Mouse (Mus musculus) heart, postnatal 14 days (tissue): ENCODE measurements at regions not wholly inside any gene's neighbourhood (a gene's known extent, or its start where the extent isn't known, plus 50 kb on each side); places are given as distances from the start of the nearest gene placed in this dataset.
"Not testable (repeated sequence)": the region's sequence is repeated elsewhere in the genome, so short reads cannot be mapped to it uniquely, and the experiment has no call there.

ENCODE experiments used
- DNase-seq, 2 experiments: peaks; one replicate each; pipeline ENCODE4 v3.0.0; 2021 to 2022
- intact Hi-C: fragments of 180-260 bp; cut with DNase I; formaldehyde crosslinking; loops from one replicate; pipeline ENCODE4 v1.15.1; 2025

- no peak for DNase-seq
These were observed 232.7 kb downstream of the Prex1 start for GRCm38 (mm10) chr2:166480883-166481282.

GRCm38 (mm10) chr2:166476953-166477352, 236.7 kb downstream of the Prex1 start:
- no peak for DNase-seq
- intact Hi-C loops: no loop called here

More at GRCm38 (mm10) chr2:166480883-166481282, 232.7 kb downstream of the Prex1 start:
- intact Hi-C loops: no loop called here

DNA sequence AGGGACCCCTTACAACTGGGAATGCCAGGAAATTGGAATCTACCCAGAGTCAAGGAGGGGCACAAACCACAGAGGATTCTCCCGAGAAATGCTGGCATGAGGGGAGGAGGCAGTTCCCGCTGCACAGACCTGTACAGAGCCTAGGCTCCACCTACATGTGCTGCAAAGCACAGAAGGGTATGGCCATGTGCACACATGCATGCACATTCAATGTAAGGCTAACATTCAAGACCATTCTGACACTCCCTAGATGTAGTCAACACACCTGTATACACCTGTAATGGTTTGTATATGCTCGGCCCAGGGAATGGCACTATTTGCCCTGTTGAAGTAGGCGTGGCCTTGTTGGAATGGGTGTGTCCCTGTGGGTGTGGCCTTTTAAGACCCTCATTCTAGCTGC, 238.0 kb downstream of the Prex1 start:
- DNase-seq: no peak
- intact Hi-C loops: no loop called here

DNA sequence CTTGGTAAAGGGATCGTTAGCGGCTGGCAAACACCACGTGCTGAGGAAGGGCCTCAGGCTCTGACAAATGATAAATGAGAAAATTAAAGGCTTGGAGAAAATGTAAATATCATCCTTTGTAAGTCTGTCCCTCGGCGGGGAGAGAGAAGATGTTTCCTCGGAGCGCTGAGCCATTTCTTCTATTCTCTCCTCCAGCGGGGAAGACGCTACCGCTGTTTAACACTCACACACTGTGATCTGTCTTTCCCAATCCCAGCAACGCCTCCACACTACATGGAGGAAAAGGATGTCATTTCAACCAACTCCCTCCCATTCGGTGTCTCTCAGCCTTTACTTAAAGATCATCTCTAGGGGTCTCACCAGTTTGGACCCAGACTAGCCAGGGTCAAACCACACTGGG, 239.0 kb downstream of the Prex1 start:
- intact Hi-C loops: no loop called here
- DNase-seq: no peak

GRCm38 (mm10) chr2:166471257-166471753, 242.3 kb downstream of the Prex1 start:
- intact Hi-C loops: no loop called here
- no peak for DNase-seq

DNA sequence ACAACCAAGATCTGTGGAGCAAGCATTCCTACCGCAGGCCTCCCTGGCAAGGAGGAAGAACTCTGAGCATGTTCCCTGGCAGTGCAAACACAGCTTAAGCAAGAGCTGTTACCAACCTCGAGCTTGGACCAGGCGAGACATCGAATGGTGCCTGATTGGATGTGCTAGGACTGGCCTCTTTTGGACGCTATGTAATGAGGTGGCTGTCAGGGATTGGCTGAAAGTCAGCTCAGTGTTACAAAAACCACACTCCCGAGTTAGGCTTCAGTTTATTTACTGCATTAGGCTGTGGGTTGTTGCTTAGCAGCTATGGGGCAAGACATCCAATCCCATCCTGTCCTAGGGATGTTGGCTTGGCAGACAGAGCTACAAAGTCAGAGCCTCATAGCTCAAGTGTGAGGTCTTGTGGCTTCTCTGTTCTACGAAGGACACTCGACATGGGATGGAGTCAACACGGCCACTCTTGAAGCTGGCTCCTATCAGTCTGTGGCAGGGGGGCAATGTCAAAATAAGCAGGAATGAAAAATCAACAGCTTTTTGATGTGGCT, 244.5 kb downstream of the Prex1 start:
- intact Hi-C loops: no loop called here
- DNase-seq: no peak

DNA sequence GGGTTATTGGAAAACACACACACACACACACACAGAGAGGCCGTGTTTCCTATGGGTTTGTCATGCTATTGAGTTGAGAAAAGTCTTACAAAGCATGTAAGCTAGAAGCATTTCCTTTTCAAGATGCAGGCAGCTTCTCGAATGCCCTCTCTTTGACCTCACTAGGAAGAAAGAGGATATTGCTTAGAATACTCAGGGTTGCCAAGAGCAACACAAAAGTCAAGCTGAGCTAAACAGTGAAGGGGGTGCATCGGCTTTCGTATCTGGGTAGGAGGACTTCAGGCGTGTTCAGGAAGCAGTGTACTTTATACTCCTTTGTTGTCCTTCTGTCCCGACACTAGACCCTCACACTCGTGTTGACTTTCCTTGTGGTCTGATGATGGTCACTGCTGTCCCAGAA, 246.5 kb downstream of the Prex1 start:
- intact Hi-C loops: no loop called here
- no peak for DNase-seq

DNA sequence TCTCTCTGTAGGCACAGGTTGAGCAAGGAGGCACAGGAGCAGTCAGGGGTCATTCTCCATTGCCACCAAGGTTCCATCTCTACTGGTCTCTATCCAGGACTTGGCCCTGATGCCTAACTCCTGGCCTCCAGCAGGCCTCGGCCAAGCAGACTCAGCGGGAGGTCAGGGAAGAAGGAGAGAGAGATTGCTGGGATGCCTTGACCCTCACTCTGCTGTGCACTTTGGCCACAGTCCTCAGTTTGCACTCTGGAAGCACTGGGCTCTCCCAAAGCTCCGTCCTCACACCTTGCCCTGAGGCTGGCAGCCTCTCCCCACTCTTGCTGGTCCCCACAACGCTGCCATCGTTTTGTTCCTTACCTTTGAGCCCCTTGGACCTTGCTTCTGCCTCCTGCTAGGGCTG, 248.1 kb downstream of the Prex1 start:
- DNase-seq: no peak
- intact Hi-C loops: no loop called here

DNA sequence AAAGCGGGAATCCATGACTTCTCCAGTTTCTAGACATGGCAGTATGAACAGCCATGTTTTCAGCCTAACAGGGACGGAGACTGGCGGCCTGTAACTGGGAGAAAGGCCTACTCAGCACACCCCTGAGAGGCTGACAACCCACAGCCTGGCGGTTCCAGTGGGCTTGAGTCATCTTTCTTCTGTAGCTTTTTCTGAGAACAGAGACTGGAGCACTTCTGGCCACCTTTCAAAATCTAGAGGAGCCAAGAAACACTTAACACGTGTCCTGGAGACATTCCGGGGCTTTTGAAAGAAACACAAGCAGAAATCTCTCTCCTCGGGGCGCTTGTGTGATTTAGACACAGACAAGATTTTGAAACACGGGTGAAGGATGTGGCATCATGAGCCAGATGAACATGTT, 250.1 kb downstream of the Prex1 start:
- peak; percentile 49 to 61 for DNase-seq
- intact Hi-C loops: no loop called here

GRCm38 (mm10) chr2:166461956-166462355, 251.7 kb downstream of the Prex1 start:
- no peak for DNase-seq
- intact Hi-C loops: no loop called here

GRCm38 (mm10) chr2:166461103-166461502, 252.5 kb downstream of the Prex1 start:
- intact Hi-C loops: no loop called here
- no peak for DNase-seq

DNA sequence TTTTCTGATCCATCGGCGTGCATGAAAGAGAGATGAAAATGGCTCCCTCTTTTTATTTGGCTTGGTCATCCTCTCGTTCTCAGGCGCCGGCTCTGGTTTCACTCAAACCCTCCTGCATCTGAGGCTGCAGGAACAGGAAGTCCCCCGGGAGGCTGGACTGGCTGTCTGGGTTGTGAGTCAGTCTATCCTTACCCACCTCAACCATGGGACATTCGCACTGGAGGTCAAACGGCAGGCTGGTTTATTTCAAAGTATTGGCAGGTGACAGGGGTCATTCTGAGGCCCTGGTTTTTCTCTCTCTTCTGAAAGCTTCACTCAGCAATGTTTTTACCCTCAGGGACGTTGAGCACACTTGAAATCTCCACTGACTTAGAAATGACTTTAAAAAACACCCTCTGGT, 253.7 kb downstream of the Prex1 start:
- intact Hi-C loops: no loop called here
- DNase-seq: peak; percentile 74 to 78

DNA sequence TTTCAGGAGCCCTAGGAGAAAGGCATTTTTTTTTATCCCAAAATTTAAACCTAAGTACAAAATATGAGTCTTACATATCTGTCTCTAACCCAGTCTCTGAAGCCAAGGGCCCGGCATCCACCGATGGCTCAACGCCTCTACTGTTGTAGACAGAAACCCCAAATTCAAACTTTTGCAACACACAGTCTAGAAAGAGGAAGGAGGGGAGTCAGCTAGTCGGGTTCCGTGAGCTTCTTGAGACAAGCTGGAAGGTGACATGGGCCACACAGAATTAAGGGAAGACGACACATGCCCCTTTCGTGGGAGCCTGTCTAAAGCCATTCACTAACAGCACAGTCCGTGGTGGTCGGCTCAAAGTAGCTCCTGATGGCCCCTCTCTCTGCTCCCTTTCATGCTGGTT, 254.7 kb downstream of the Prex1 start:
- DNase-seq: no peak
- intact Hi-C loops: no loop called here

- intact Hi-C loops: no loop called here
- no peak for DNase-seq
These were observed 256.1 kb downstream of the Prex1 start for GRCm38 (mm10) chr2:166457381-166458172.

GRCm38 (mm10) chr2:166454160-166454888, 259.3 kb downstream of the Prex1 start:
- intact Hi-C loops, DNase-seq: not testable (repeated sequence)

- intact Hi-C loops: no loop called here
- no peak for DNase-seq
These were observed 262.7 kb downstream of the Prex1 start for GRCm38 (mm10) chr2:166450964-166451363.

GRCm38 (mm10) chr2:166450380-166450779, 263.3 kb downstream of the Prex1 start:
- DNase-seq: no peak
- intact Hi-C loops: no loop called here

DNA sequence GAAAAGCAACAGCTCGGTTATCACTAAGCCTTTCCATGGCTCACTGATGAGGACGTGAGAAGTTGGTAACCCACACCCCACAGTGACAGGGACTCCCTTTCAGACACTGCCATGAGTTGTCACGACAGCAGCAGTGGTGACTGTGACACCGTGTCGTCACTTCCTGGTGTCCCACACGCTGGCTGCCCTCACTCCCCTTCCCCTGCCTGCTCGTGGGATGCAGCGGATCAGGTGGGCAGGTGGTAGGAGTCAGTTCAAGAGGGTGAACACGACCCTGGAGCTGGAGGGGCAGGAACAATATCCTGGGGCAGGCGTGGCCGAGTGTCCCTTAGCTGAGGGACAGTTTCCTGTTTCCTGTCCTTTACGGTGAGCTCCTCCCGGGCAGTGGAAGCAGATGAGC, 264.9 kb downstream of the Prex1 start:
- intact Hi-C loops: no loop called here
- DNase-seq: no peak

DNA sequence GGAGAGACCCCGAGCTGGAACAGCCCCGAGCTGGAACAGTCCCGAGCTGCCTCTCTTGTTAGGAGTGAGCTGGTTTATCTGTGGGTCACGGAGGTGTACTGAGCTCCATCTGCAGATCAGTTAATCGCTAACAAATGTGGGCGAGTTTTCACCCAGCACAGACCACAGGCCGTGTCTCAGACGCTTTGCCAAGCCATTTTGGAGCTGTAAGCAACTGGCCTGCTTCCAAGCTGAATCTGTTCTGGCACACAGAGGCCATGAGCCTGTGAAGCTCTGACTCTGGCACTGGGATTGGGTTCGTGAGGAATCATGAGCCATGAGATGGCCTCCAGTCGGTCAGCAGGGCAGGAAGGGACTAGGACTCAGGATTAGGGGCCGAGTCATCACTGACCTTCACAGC, 265.5 kb downstream of the Prex1 start:
- peak; percentile 46 to 75 for DNase-seq
- intact Hi-C loops: no loop called here

DNA sequence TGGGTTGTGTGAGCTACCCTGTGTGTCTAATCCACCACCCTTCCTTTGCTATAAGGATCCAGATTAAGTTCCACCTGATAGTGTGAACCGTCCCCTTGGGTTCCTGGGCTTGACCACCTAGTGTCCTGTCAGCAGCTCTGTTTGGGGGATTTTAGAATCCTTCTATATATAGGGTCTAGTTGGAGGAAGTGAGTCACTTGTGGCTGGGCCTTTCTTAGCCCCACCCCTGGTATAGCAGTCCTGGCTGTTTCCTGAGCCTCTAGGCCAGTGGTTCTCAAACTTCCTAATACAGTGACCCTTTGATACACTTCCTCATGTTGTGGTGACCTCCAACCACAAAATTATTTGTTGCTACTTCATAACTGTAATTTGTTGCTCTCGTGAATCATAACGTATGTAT, 267.1 kb downstream of the Prex1 start:
- no peak for DNase-seq
- intact Hi-C loops: no loop called here

DNA sequence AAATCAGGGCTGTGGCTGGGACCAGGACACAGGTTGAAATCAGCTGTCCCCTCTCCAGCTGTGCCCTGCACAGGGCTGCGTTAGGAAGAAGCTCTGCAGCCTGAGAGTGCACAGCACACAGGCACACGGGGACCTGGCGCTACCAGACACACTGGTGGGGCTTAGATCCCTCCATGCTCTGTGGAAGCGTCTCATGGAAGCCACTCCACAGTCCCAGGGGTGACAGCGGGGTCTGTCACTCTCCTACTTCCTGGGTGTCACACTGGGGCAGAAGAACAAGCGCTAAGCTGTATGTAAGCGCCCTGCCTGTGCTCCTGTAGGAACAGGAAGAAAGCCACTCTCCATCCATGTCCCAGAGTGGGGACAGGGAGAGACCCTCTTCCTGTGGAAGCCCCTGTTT, 267.8 kb downstream of the Prex1 start:
- intact Hi-C loops, DNase-seq: not testable (repeated sequence)
